Mouse (Mus musculus): ENCODE measurements around the gene Brk1. TPM values are rescaled to one million over a fixed set of nuclear protein-coding genes. Genes with fewer than 3 reads are reported as not detected.

The Brk1 gene
- polyA plus RNA-seq, 1 experiment from 2014 or later: 206 TPM

GRCm38 (mm10) chr6:113653551-113653950, 49.0 kb downstream of the Brk1 start:
- no peak for ATAC-seq (ENCODE audit: low FRiP score, low read depth)
- Histone ChIP-seq H3K9ac (no peak overlapping the region), H3K27ac (no peak overlapping the region), H3K4me3 (no peak overlapping the region), H3K27me3 (replicated peaks) (no peaks in the 10 kb centered on the region), H3K36me3 (no peaks in the 10 kb centered on the region), H3K9me3 (no peaks in the 10 kb centered on the region), H3K4me2 (replicated peaks) (no peak overlapping the region), H3K4me1 (no peaks in the 10 kb centered on the region)
- 87% methylated on average over 7 of the region's 7 CpGs for WGBS

- Histone ChIP-seq H3K4me3 (no peak overlapping the region), H3K27ac (no peak overlapping the region), H3K9ac (no peak overlapping the region), H3K4me2 (replicated peaks) (no peak overlapping the region), H3K36me3 (no peaks in the 10 kb centered on the region), H3K9me3 (no peaks in the 10 kb centered on the region), H3K27me3 (replicated peaks) (no peaks in the 10 kb centered on the region), H3K4me1 (no peaks in the 10 kb centered on the region)
- ATAC-seq (ENCODE audit: low FRiP score, low read depth): no peak
- WGBS: 79% methylated on average over 8 of the region's 8 CpGs
Measured at GRCm38 (mm10) chr6:113654102-113654501, 49.5 kb downstream of the Brk1 start.

GRCm38 (mm10) chr6:113654753-113655397, 50.3 kb downstream of the Brk1 start:
- Histone ChIP-seq H3K4me3 (no peak overlapping the region), H3K9me3 (no peaks in the 10 kb centered on the region), H3K27ac (no peak overlapping the region), H3K4me1 (no peaks in the 10 kb centered on the region), H3K27me3 (replicated peaks) (no peaks in the 10 kb centered on the region), H3K36me3 (no peaks in the 10 kb centered on the region), H3K9ac (no peak overlapping the region), H3K4me2 (replicated peaks) (no peak overlapping the region)
- ATAC-seq (ENCODE audit: low FRiP score, low read depth): no peak
- 75% methylated on average over 16 of the region's 16 CpGs for WGBS

- Histone ChIP-seq H3K4me1 (no peaks in the 10 kb centered on the region), H3K4me2 (replicated peaks) (no peak overlapping the region), H3K9ac (no peak overlapping the region), H3K27ac (no peak overlapping the region), H3K27me3 (replicated peaks) (no peaks in the 10 kb centered on the region), H3K36me3 (no peaks in the 10 kb centered on the region), H3K9me3 (no peaks in the 10 kb centered on the region), H3K4me3 (no peak overlapping the region)
- WGBS: 93% methylated on average over 3 of the region's 3 CpGs
- ATAC-seq (ENCODE audit: low FRiP score, low read depth): no peak
Measured at GRCm38 (mm10) chr6:113655475-113655874, 50.9 kb downstream of the Brk1 start.

GRCm38 (mm10) chr6:113656847-113657246, 52.3 kb downstream of the Brk1 start:
- WGBS: 92% methylated on average over 6 of the region's 6 CpGs
- H3K4me1 ChIP-seq: peaks cover 4% of the 10 kb centered on the region; the same call in 1 of the 2 replicates
- H3K27me3 ChIP-seq (replicated peaks): no peaks in the 10 kb centered on the region
- no peaks in the 10 kb centered on the region for H3K9me3 ChIP-seq
- no peak overlapping the region for H3K27ac ChIP-seq
- no peak for ATAC-seq (ENCODE audit: low FRiP score, low read depth)
- H3K36me3 ChIP-seq: no peaks in the 10 kb centered on the region
- no peak overlapping the region for H3K4me2 ChIP-seq (replicated peaks)
- H3K9ac ChIP-seq: no peak overlapping the region
- H3K4me3 ChIP-seq: no peak overlapping the region

GRCm38 (mm10) chr6:113658226-113658625, 53.7 kb downstream of the Brk1 start:
- peaks cover 5% of the 10 kb centered on the region; the same call in 1 of the 2 replicates for H3K4me1 ChIP-seq
- H3K9ac ChIP-seq: no peak overlapping the region
- H3K4me3 ChIP-seq: no peak overlapping the region
- H3K4me2 ChIP-seq (replicated peaks): no peak overlapping the region
- no peaks in the 10 kb centered on the region for H3K9me3 ChIP-seq
- no peaks in the 10 kb centered on the region for H3K27me3 ChIP-seq (replicated peaks)
- no peaks in the 10 kb centered on the region for H3K36me3 ChIP-seq
- WGBS: 65% methylated on average over 3 of the region's 3 CpGs
- H3K27ac ChIP-seq: no peak overlapping the region
- no peak for ATAC-seq (ENCODE audit: low FRiP score, low read depth)

GRCm38 (mm10) chr6:113659648-113660491, 55.3 kb downstream of the Brk1 start:
- Histone ChIP-seq H3K27ac (no peak overlapping the region), H3K27me3 (replicated peaks) (no peaks in the 10 kb centered on the region), H3K4me3 (no peak overlapping the region), H3K36me3 (no peaks in the 10 kb centered on the region), H3K4me2 (replicated peaks) (no peak overlapping the region), H3K4me1 (peaks cover 5% of the 10 kb centered on the region; the same call in 1 of the 2 replicates), H3K9me3 (no peaks in the 10 kb centered on the region), H3K9ac (no peak overlapping the region)
- ATAC-seq (ENCODE audit: low FRiP score, low read depth): no peak
- 77% methylated on average over 8 of the region's 8 CpGs for WGBS

- Histone ChIP-seq H3K4me3 (no peak overlapping the region), H3K4me2 (replicated peaks) (no peak overlapping the region), H3K9ac (no peak overlapping the region), H3K27me3 (replicated peaks) (no peaks in the 10 kb centered on the region), H3K36me3 (no peaks in the 10 kb centered on the region), H3K4me1 (peaks cover 5% of the 10 kb centered on the region; the same call in 1 of the 2 replicates), H3K27ac (no peak overlapping the region), H3K9me3 (no peaks in the 10 kb centered on the region)
- WGBS: 76% methylated on average over 14 of the region's 14 CpGs
- no peak for ATAC-seq (ENCODE audit: low FRiP score, low read depth)
Measured at GRCm38 (mm10) chr6:113660492-113661352, 56.1 kb downstream of the Brk1 start.

- Histone ChIP-seq H3K27ac (no peak overlapping the region), H3K9me3 (no peaks in the 10 kb centered on the region), H3K4me1 (peaks cover 5% of the 10 kb centered on the region; the same call in 1 of the 2 replicates), H3K4me3 (no peak overlapping the region), H3K27me3 (replicated peaks) (no peaks in the 10 kb centered on the region), H3K4me2 (replicated peaks) (no peak overlapping the region), H3K36me3 (no peaks in the 10 kb centered on the region), H3K9ac (no peak overlapping the region)
- WGBS: 64% methylated on average over 12 of the region's 12 CpGs
- no peak for ATAC-seq (ENCODE audit: low FRiP score, low read depth)
Measured at GRCm38 (mm10) chr6:113661353-113662241, 57.0 kb downstream of the Brk1 start.

- Histone ChIP-seq H3K9me3 (no peaks in the 10 kb centered on the region), H3K36me3 (no peaks in the 10 kb centered on the region), H3K9ac (no peak overlapping the region), H3K27ac (no peak overlapping the region), H3K4me1 (peaks cover 5% of the 10 kb centered on the region; the same call in 1 of the 2 replicates), H3K4me2 (replicated peaks) (no peak overlapping the region), H3K4me3 (no peak overlapping the region), H3K27me3 (replicated peaks) (no peaks in the 10 kb centered on the region)
- no peak for ATAC-seq (ENCODE audit: low FRiP score, low read depth)
- 98% methylated on average over 8 of the region's 8 CpGs for WGBS
Measured at GRCm38 (mm10) chr6:113662964-113663700, 58.6 kb downstream of the Brk1 start.

GRCm38 (mm10) chr6:113664305-113664704, 59.7 kb downstream of the Brk1 start:
- H3K4me2 ChIP-seq (replicated peaks): no peak overlapping the region
- no peaks in the 10 kb centered on the region for H3K9me3 ChIP-seq
- no peaks in the 10 kb centered on the region for H3K27me3 ChIP-seq (replicated peaks)
- peaks cover 11% of the 10 kb centered on the region for H3K4me1 ChIP-seq
- no peak overlapping the region for H3K9ac ChIP-seq
- no peak for ATAC-seq (ENCODE audit: low FRiP score, low read depth)
- no peaks in the 10 kb centered on the region for H3K36me3 ChIP-seq
- WGBS: 87% methylated on average over 7 of the region's 7 CpGs
- no peak overlapping the region for H3K27ac ChIP-seq
- no peak overlapping the region for H3K4me3 ChIP-seq

Data from neural tube, embryonic 12.5 days (tissue).